Mouse (Mus musculus): Measurements from ENCODE around the gene Galnt18. TPM values are rescaled to one million over a fixed set of nuclear protein-coding genes. Genes with fewer than 3 reads are reported as not detected.

Galnt18 gene
- total RNA-seq, 1 experiment = 0.89 TPM

- in situ Hi-C loops (cut with MboI; ENCODE audit: low sequenced_read_pairs in 2 of 2, unreplicated experiment in 2 of 2) = no loop called here
- TF ChIP-seq CHD2 (IDR thresholded peaks at IDR 0.05; ENCODE audit: low read depth, low read length) = no peak
- no peak for TF ChIP-seq MAFK (IDR thresholded peaks at IDR 0.05; ENCODE audit: insufficient read depth, low read depth, low read length)
- no peak for TF ChIP-seq ZC3H11A (IDR thresholded peaks at IDR 0.05; ENCODE audit: borderline replicate concordance, low read depth, low read length)
- no peak for TF ChIP-seq HCFC1 (IDR thresholded peaks at IDR 0.05; ENCODE audit: borderline replicate concordance, insufficient read depth, low read length)
- TF ChIP-seq ZNF384 (IDR thresholded peaks at IDR 0.05; ENCODE audit: low read depth, low read length) = no peak
- no peaks in the 10 kb centered on the region for H3K4me1 ChIP-seq (ENCODE audit: control insufficient read depth in 2 of 2, insufficient read depth in 2 of 2, low read length in 2 of 2, poor library complexity in 1 of 2)
- no peak overlapping the region for H3K9ac ChIP-seq (ENCODE audit: insufficient read depth, low read depth, low read length, poor library complexity, severe bottlenecking)
- H3K36me3 ChIP-seq (ENCODE audit: control insufficient read depth, insufficient read depth, low read length, poor library complexity, severe bottlenecking) = no peaks in the 10 kb centered on the region
- DNase-seq (ENCODE audit: low read depth, low spot score) = no peak
- no peaks in the 10 kb centered on the region for H3K9me3 ChIP-seq (ENCODE audit: control insufficient read depth, insufficient read depth, low read depth, low read length)
- no peak overlapping the region for H3K4me3 ChIP-seq (ENCODE audit: insufficient read depth in 1 of 2, low read depth in 1 of 2, low read length in 2 of 2, poor library complexity in 1 of 2, severe bottlenecking in 1 of 2)
- no peak overlapping the region for H3K27ac ChIP-seq (ENCODE audit: insufficient read depth, low read depth, low read length, poor library complexity, severe bottlenecking)
Observed at GRCm38 (mm10) chr7:111534826-111535405, 244.9 kb downstream of the Galnt18 start.

GRCm38 (mm10) chr7:111528961-111529643 lies 250.7 kb downstream of the Galnt18 start:
- H3K36me3 ChIP-seq (ENCODE audit: control insufficient read depth, insufficient read depth, low read length, poor library complexity, severe bottlenecking) = no peaks in the 10 kb centered on the region
- DNase-seq (ENCODE audit: low read depth, low spot score) = no peak
- no peak overlapping the region for H3K27ac ChIP-seq (ENCODE audit: insufficient read depth, low read depth, low read length, poor library complexity, severe bottlenecking)
- no peaks in the 10 kb centered on the region for H3K4me1 ChIP-seq (ENCODE audit: control insufficient read depth in 2 of 2, insufficient read depth in 2 of 2, low read length in 2 of 2, poor library complexity in 1 of 2)
- TF ChIP-seq CHD2 (IDR thresholded peaks at IDR 0.05; ENCODE audit: low read depth, low read length) = no peak
- TF ChIP-seq ZNF384 (IDR thresholded peaks at IDR 0.05; ENCODE audit: low read depth, low read length) = no peak
- no peak for TF ChIP-seq ZC3H11A (IDR thresholded peaks at IDR 0.05; ENCODE audit: borderline replicate concordance, low read depth, low read length)
- TF ChIP-seq MAFK (IDR thresholded peaks at IDR 0.05; ENCODE audit: insufficient read depth, low read depth, low read length) = no peak
- TF ChIP-seq HCFC1 (IDR thresholded peaks at IDR 0.05; ENCODE audit: borderline replicate concordance, insufficient read depth, low read length) = no peak
- H3K9ac ChIP-seq (ENCODE audit: insufficient read depth, low read depth, low read length, poor library complexity, severe bottlenecking) = no peak overlapping the region
- H3K4me3 ChIP-seq (ENCODE audit: insufficient read depth in 1 of 2, low read depth in 1 of 2, low read length in 2 of 2, poor library complexity in 1 of 2, severe bottlenecking in 1 of 2) = no peak overlapping the region
- in situ Hi-C loops (cut with MboI; ENCODE audit: low sequenced_read_pairs in 2 of 2, unreplicated experiment in 2 of 2) = no loop called here
- H3K9me3 ChIP-seq (ENCODE audit: control insufficient read depth, insufficient read depth, low read depth, low read length) = no peaks in the 10 kb centered on the region

GRCm38 (mm10) chr7:111528462-111528861 lies 251.3 kb downstream of the Galnt18 start:
- Histone ChIP-seq H3K4me1 (ENCODE audit: control insufficient read depth in 2 of 2, insufficient read depth in 2 of 2, low read length in 2 of 2, poor library complexity in 1 of 2) (no peaks in the 10 kb centered on the region), H3K27ac (ENCODE audit: insufficient read depth, low read depth, low read length, poor library complexity, severe bottlenecking) (no peak overlapping the region), H3K9me3 (ENCODE audit: control insufficient read depth, insufficient read depth, low read depth, low read length) (no peaks in the 10 kb centered on the region), H3K4me3 (ENCODE audit: insufficient read depth in 1 of 2, low read depth in 1 of 2, low read length in 2 of 2, poor library complexity in 1 of 2, severe bottlenecking in 1 of 2) (no peak overlapping the region), H3K36me3 (ENCODE audit: control insufficient read depth, insufficient read depth, low read length, poor library complexity, severe bottlenecking) (no peaks in the 10 kb centered on the region), H3K9ac (ENCODE audit: insufficient read depth, low read depth, low read length, poor library complexity, severe bottlenecking) (no peak overlapping the region)
- in situ Hi-C loops (cut with MboI; ENCODE audit: low sequenced_read_pairs in 2 of 2, unreplicated experiment in 2 of 2) = no loop called here
- no peak for TF ChIP-seq HCFC1 (IDR thresholded peaks at IDR 0.05; ENCODE audit: borderline replicate concordance, insufficient read depth, low read length)
- DNase-seq (ENCODE audit: low read depth, low spot score) = no peak

- Histone ChIP-seq H3K9me3 (ENCODE audit: control insufficient read depth, insufficient read depth, low read depth, low read length) (no peaks in the 10 kb centered on the region), H3K27ac (ENCODE audit: insufficient read depth, low read depth, low read length, poor library complexity, severe bottlenecking) (no peak overlapping the region), H3K4me3 (ENCODE audit: insufficient read depth in 1 of 2, low read depth in 1 of 2, low read length in 2 of 2, poor library complexity in 1 of 2, severe bottlenecking in 1 of 2) (no peak overlapping the region), H3K4me1 (ENCODE audit: control insufficient read depth in 2 of 2, insufficient read depth in 2 of 2, low read length in 2 of 2, poor library complexity in 1 of 2) (no peaks in the 10 kb centered on the region), H3K36me3 (ENCODE audit: control insufficient read depth, insufficient read depth, low read length, poor library complexity, severe bottlenecking) (no peaks in the 10 kb centered on the region), H3K9ac (ENCODE audit: insufficient read depth, low read depth, low read length, poor library complexity, severe bottlenecking) (no peak overlapping the region)
- no peak for DNase-seq (ENCODE audit: low read depth, low spot score)
- no peak for TF ChIP-seq HCFC1 (IDR thresholded peaks at IDR 0.05; ENCODE audit: borderline replicate concordance, insufficient read depth, low read length)
- in situ Hi-C loops (cut with MboI; ENCODE audit: low sequenced_read_pairs in 2 of 2, unreplicated experiment in 2 of 2) = no loop called here
Observed at GRCm38 (mm10) chr7:111520881-111521280, 258.9 kb downstream of the Galnt18 start.

All from ES-E14 (cell line).